Mouse (Mus musculus) myocyte (in vitro differentiated cells): ENCODE results near the gene Rpl23a.

Experiments used
- CEBPB ChIP-seq: IDR thresholded peaks from 2 replicates; pipeline ENCODE4 v1.6.1; 2011; ENCODE audit warnings: mild to moderate bottlenecking, moderate library complexity; ENCODE audit not compliant: poor library complexity, insufficient read depth, severe bottlenecking
- MAX ChIP-seq: IDR thresholded peaks from one replicate; pipeline ENCODE4 v1.6.1; 2011; ENCODE audit warnings: low read depth, mild to moderate bottlenecking, control low read depth
- MYOD1 ChIP-seq, 3 experiments: IDR thresholded peaks; one replicate each; pipeline ENCODE4 v1.6.1; 2011; ENCODE audit warnings: control low read depth in 2 of 3, low read depth in 2 of 3, mild to moderate bottlenecking in 2 of 3, moderate library complexity in 1 of 3; ENCODE audit not compliant: insufficient read length in 2 of 3, control insufficient read depth in 1 of 3
- POLR2A ChIP-seq: IDR thresholded peaks from one replicate; pipeline ENCODE4 v1.6.1; 2011; ENCODE audit warnings: low read depth, mild to moderate bottlenecking, control low read depth, moderate library complexity; ENCODE audit not compliant: insufficient read length
- SRF ChIP-seq: IDR thresholded peaks from one replicate; pipeline ENCODE4 v1.6.1; 2011; ENCODE audit warnings: low read depth; ENCODE audit not compliant: control insufficient read depth, insufficient read length
- TCF12 ChIP-seq: IDR thresholded peaks from one replicate; pipeline ENCODE4 v1.6.1; 2011; ENCODE audit warnings: mild to moderate bottlenecking, control low read depth; ENCODE audit not compliant: poor library complexity, insufficient read depth, severe bottlenecking
- USF1 ChIP-seq: IDR thresholded peaks from one replicate; pipeline ENCODE4 v1.6.1; 2011; ENCODE audit warnings: low read depth, mild to moderate bottlenecking, control low read depth, moderate library complexity

GRCm38 (mm10) chr11:78165761-78166109, 17.6 kb downstream of the Rpl23a start:
- TF ChIP-seq POLR2A (no peak), MAX (no peak), MYOD1 (IDR thresholded peaks at IDR 0.05; ENCODE audit: control insufficient read depth in 1 of 3, insufficient read length in 2 of 3, low read depth in 2 of 3) (peak in 1 of 3 experiments; percentile 51), SRF (no peak), TCF12 (no peak), CEBPB (no peak), USF1 (no peak)
